Mouse (Mus musculus) MEL (cell line): ENCODE results near the gene Stx18.

ENCODE experiments used
- CTCF ChIP-seq, 3 experiments: IDR thresholded peaks in 2 of 3; conservative IDR thresholded peaks in 1 of 3; 2 replicates each; pipeline ENCODE4 v1.5.1; 2011 to 2012; ENCODE audit warnings: low read length in 3 of 3, low read depth in 2 of 3, mild to moderate bottlenecking in 2 of 3, improper control_type of control experiment in 1 of 3, inconsistent platforms in 1 of 3, mixed read lengths in 1 of 3, moderate library complexity in 1 of 3; ENCODE audit not compliant: control insufficient read depth in 1 of 3, insufficient read depth in 1 of 3, poor library complexity in 1 of 3, severe bottlenecking in 1 of 3
- EP300 ChIP-seq, 2 experiments: IDR thresholded peaks; 2 replicates each; pipeline ENCODE4 v1.6.1; 2011; ENCODE audit warnings: improper control_type of control experiment in 2 of 2, low read length in 2 of 2, low read depth in 1 of 2, mild to moderate bottlenecking in 1 of 2
- GATA1 ChIP-seq: IDR thresholded peaks from 2 replicates; pipeline ENCODE4 v1.6.1; 2011; ENCODE audit warnings: low read depth, low read length, improper control_type of control experiment
- MAX ChIP-seq: IDR thresholded peaks from 2 replicates; pipeline ENCODE4 v1.6.1; 2011; ENCODE audit warnings: low read length, improper control_type of control experiment
- UBTF ChIP-seq: IDR thresholded peaks from 2 replicates; pipeline ENCODE4 v1.6.1; 2012; ENCODE audit warnings: low read depth, mild to moderate bottlenecking, inconsistent platforms, low read length, improper control_type of control experiment, moderate library complexity, borderline replicate concordance; ENCODE audit not compliant: insufficient read depth
- ZNF384 ChIP-seq: IDR thresholded peaks from 2 replicates; pipeline ENCODE4 v1.6.1; 2012; ENCODE audit warnings: low read depth, mild to moderate bottlenecking, inconsistent platforms, low read length, improper control_type of control experiment

DNA sequence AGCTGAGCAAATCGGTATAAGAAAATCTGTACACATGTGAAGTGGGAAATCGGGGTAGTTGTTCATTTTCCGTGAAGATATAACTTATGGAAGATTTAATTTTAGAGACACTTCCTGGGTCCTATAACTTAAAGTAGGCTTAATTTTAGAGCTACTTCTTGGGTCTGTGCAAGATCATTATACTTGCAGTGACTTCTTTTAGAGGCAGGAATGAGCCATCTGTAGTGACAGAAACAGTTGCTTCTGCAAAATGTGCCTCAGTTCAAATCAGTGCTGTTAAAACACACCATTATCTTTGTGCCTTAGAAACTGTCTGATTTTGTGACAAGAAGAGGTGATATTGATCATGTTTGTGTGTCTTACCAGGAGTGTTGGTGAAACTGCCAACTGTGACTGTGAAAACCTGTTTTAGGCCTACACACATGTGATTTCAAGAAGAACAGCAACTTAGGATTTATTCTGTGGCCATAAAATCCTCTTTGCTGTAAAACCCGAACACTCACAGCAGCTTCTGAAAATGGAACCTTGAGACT is 25.6 kb downstream of the Stx18 start:
- no peak for TF ChIP-seq GATA1
- TF ChIP-seq EP300 (IDR thresholded peaks at IDR 0.05; ENCODE audit: low read depth in 1 of 2, low read length in 2 of 2) = no peak
- TF ChIP-seq MAX = no peak
- TF ChIP-seq CTCF (IDR thresholded peaks at IDR 0.05 in 2 of 3, conservative IDR thresholded peaks at IDR 0.05 in 1 of 3; ENCODE audit: control insufficient read depth in 1 of 3, insufficient read depth in 1 of 3, low read depth in 2 of 3, low read length in 3 of 3, poor library complexity in 1 of 3, severe bottlenecking in 1 of 3) = no peak
- TF ChIP-seq ZNF384 = no peak
- no peak for TF ChIP-seq UBTF
